Mouse (Mus musculus): ENCODE results near the gene Iqcc. TPM values are rescaled to one million over a fixed set of nuclear protein-coding genes. Genes with fewer than 3 reads are reported as not detected.

Gene Iqcc
- polyA plus RNA-seq, 1 experiment from 2014 or later: 25.0 TPM

- Histone ChIP-seq H3K4me3 (replicated peaks; ENCODE audit: low read depth, low read length) (peak overlapping the region; percentile 65), H3K27me3 (ENCODE audit: control insufficient read depth, insufficient read depth, low read length) (no peaks in the 10 kb centered on the region), H3K4me2 (ENCODE audit: low read length) (peak overlapping the region; percentile 70), H3K9ac (replicated peaks; ENCODE audit: low read length) (peak overlapping the region; percentile 73), H3K27ac (replicated peaks; ENCODE audit: low read depth, low read length) (peak overlapping the region; percentile 94), H3K36me3 (ENCODE audit: control insufficient read depth, insufficient read depth, low read length) (peaks cover 44% of the 10 kb centered on the region), H3K9me3 (ENCODE audit: control insufficient read depth, low read length) (no peaks in the 10 kb centered on the region), H3K4me1 (ENCODE audit: control insufficient read depth, insufficient read depth, low read length) (peaks cover 31% of the 10 kb centered on the region)
- ATAC-seq (ENCODE audit: low FRiP score, low TSS enrichment): peak; percentile 51; the same call in 1 of the 2 replicates
- peak; percentile 83 for DNase-seq
- WGBS: under 1% methylated on average over 6 of the region's 6 CpGs
Measured at GRCm38 (mm10) chr4:129625029-129625370, 6.1 kb upstream of the Iqcc start.

GRCm38 (mm10) chr4:129624281-129625028, 5.6 kb upstream of the Iqcc start:
- Histone ChIP-seq H3K4me3 (replicated peaks; ENCODE audit: low read depth, low read length) (peak overlapping the region; percentile 65), H3K27ac (replicated peaks; ENCODE audit: low read depth, low read length) (peak overlapping the region; percentile 94), H3K9ac (replicated peaks; ENCODE audit: low read length) (peak overlapping the region; percentile 73), H3K4me1 (ENCODE audit: control insufficient read depth, insufficient read depth, low read length) (peaks cover 31% of the 10 kb centered on the region), H3K27me3 (ENCODE audit: control insufficient read depth, insufficient read depth, low read length) (no peaks in the 10 kb centered on the region), H3K36me3 (ENCODE audit: control insufficient read depth, insufficient read depth, low read length) (peaks cover 39% of the 10 kb centered on the region), H3K9me3 (ENCODE audit: control insufficient read depth, low read length) (no peaks in the 10 kb centered on the region), H3K4me2 (ENCODE audit: low read length) (peak overlapping the region; percentile 70)
- DNase-seq: peak; percentile 91
- ATAC-seq (ENCODE audit: low FRiP score, low TSS enrichment): peak; percentile 87
- under 1% methylated on average over 18 of the region's 18 CpGs for WGBS

- DNase-seq: peak; percentile 84
- H3K4me1 ChIP-seq (ENCODE audit: control insufficient read depth, insufficient read depth, low read length): peaks cover 31% of the 10 kb centered on the region
- peak; percentile 46; the same call in 1 of the 2 replicates for ATAC-seq (ENCODE audit: low FRiP score, low TSS enrichment)
Measured at GRCm38 (mm10) chr4:129623681-129624091, 4.8 kb upstream of the Iqcc start, which contains the start of gene Ccdc28b. Ccdc28b (minus strand) TSS chr4:129623947.

GRCm38 (mm10) chr4:129622803-129623535, 4.1 kb upstream of the Iqcc start:
- peak overlapping the region; percentile 94 for H3K27ac ChIP-seq (replicated peaks; ENCODE audit: low read depth, low read length)
- no peaks in the 10 kb centered on the region for H3K27me3 ChIP-seq (ENCODE audit: control insufficient read depth, insufficient read depth, low read length)
- ATAC-seq (ENCODE audit: low FRiP score, low TSS enrichment): no peak
- no peak for DNase-seq
- H3K4me2 ChIP-seq (ENCODE audit: low read length): peak overlapping the region; percentile 70
- peak overlapping the region; percentile 65 for H3K4me3 ChIP-seq (replicated peaks; ENCODE audit: low read depth, low read length)
- H3K9me3 ChIP-seq (ENCODE audit: control insufficient read depth, low read length): no peaks in the 10 kb centered on the region
- H3K4me1 ChIP-seq (ENCODE audit: control insufficient read depth, insufficient read depth, low read length): peaks cover 36% of the 10 kb centered on the region
- peak overlapping the region; percentile 73 for H3K9ac ChIP-seq (replicated peaks; ENCODE audit: low read length)
- peaks cover 24% of the 10 kb centered on the region for H3K36me3 ChIP-seq (ENCODE audit: control insufficient read depth, insufficient read depth, low read length)
- 22% methylated on average over 8 of the region's 8 CpGs for WGBS

More at GRCm38 (mm10) chr4:129623681-129624091, 4.8 kb upstream of the Iqcc start, which contains the start of gene Ccdc28b:
- Histone ChIP-seq H3K4me2 (ENCODE audit: low read length) (peak within 1 kb of the TSS; percentile 70), H3K27me3 (ENCODE audit: control insufficient read depth, insufficient read depth, low read length) (no peaks in the 10 kb centered on the region), H3K36me3 (ENCODE audit: control insufficient read depth, insufficient read depth, low read length) (peaks cover 31% of the 10 kb centered on the region), H3K9me3 (ENCODE audit: control insufficient read depth, low read length) (no peaks in the 10 kb centered on the region), H3K4me3 (replicated peaks; ENCODE audit: low read depth, low read length) (peak within 1 kb of the TSS; percentile 65), H3K27ac (replicated peaks; ENCODE audit: low read depth, low read length) (peak within 1 kb of the TSS; percentile 94), H3K9ac (replicated peaks; ENCODE audit: low read length) (peak within 1 kb of the TSS; percentile 73)
- WGBS: under 1% methylated on average over 10 of the region's 10 CpGs

GRCm38 (mm10) chr4:129622120-129622802, 3.4 kb upstream of the Iqcc start:
- H3K27me3 ChIP-seq (ENCODE audit: control insufficient read depth, insufficient read depth, low read length): no peaks in the 10 kb centered on the region
- H3K9ac ChIP-seq (replicated peaks; ENCODE audit: low read length): peak overlapping the region; percentile 73
- H3K4me2 ChIP-seq (ENCODE audit: low read length): peak overlapping the region; percentile 70
- DNase-seq (no peak), ATAC-seq (ENCODE audit: low FRiP score, low TSS enrichment) (no peak)
- WGBS: 76% methylated on average over 11 of the region's 11 CpGs
- no peaks in the 10 kb centered on the region for H3K9me3 ChIP-seq (ENCODE audit: control insufficient read depth, low read length)
- H3K4me3 ChIP-seq (replicated peaks; ENCODE audit: low read depth, low read length): peak overlapping the region; percentile 65
- H3K27ac ChIP-seq (replicated peaks; ENCODE audit: low read depth, low read length): peak overlapping the region; percentile 94
- peaks cover 39% of the 10 kb centered on the region for H3K4me1 ChIP-seq (ENCODE audit: control insufficient read depth, insufficient read depth, low read length)
- H3K36me3 ChIP-seq (ENCODE audit: control insufficient read depth, insufficient read depth, low read length): peaks cover 17% of the 10 kb centered on the region

- H3K9me3 ChIP-seq (ENCODE audit: control insufficient read depth, low read length): no peaks in the 10 kb centered on the region
- peaks cover 39% of the 10 kb centered on the region for H3K4me1 ChIP-seq (ENCODE audit: control insufficient read depth, insufficient read depth, low read length)
- H3K9ac ChIP-seq (replicated peaks; ENCODE audit: low read length): peak overlapping the region; percentile 9; the same call in 1 of the 2 replicates
- H3K4me3 ChIP-seq (replicated peaks; ENCODE audit: low read depth, low read length): no peak overlapping the region
- ATAC-seq (ENCODE audit: low FRiP score, low TSS enrichment) (no peak), DNase-seq (no peak)
- whole genome bisulfite sequencing: 86% methylated on average over 8 of the region's 8 CpGs
- H3K27me3 ChIP-seq (ENCODE audit: control insufficient read depth, insufficient read depth, low read length): no peaks in the 10 kb centered on the region
- no peak overlapping the region for H3K27ac ChIP-seq (replicated peaks; ENCODE audit: low read depth, low read length)
- 0 out of 2 replicates have a peak overlapping the region, but pooled peaks have one; percentile 2 for H3K4me2 ChIP-seq (ENCODE audit: low read length)
- peaks cover 15% of the 10 kb centered on the region for H3K36me3 ChIP-seq (ENCODE audit: control insufficient read depth, insufficient read depth, low read length)
Measured at GRCm38 (mm10) chr4:129621283-129621841, 2.5 kb upstream of the Iqcc start.

- ATAC-seq (ENCODE audit: low FRiP score, low TSS enrichment) (no peak), DNase-seq (no peak)
- H3K36me3 ChIP-seq (ENCODE audit: control insufficient read depth, insufficient read depth, low read length): peaks cover 15% of the 10 kb centered on the region
- H3K27ac ChIP-seq (replicated peaks; ENCODE audit: low read depth, low read length): no peak overlapping the region; the same call in 1 of the 2 replicates
- H3K9ac ChIP-seq (replicated peaks; ENCODE audit: low read length): peak overlapping the region; percentile 9; the same call in 1 of the 2 replicates
- H3K9me3 ChIP-seq (ENCODE audit: control insufficient read depth, low read length): no peaks in the 10 kb centered on the region
- no peaks in the 10 kb centered on the region for H3K27me3 ChIP-seq (ENCODE audit: control insufficient read depth, insufficient read depth, low read length)
- WGBS: 91% methylated on average over 11 of the region's 11 CpGs
- H3K4me1 ChIP-seq (ENCODE audit: control insufficient read depth, insufficient read depth, low read length): peaks cover 37% of the 10 kb centered on the region
- H3K4me3 ChIP-seq (replicated peaks; ENCODE audit: low read depth, low read length): no peak overlapping the region
- 0 out of 2 replicates have a peak overlapping the region, but pooled peaks have one; percentile 2 for H3K4me2 ChIP-seq (ENCODE audit: low read length)
Measured at GRCm38 (mm10) chr4:129620419-129621282, 1.8 kb upstream of the Iqcc start.
